Mouse (Mus musculus) neural tube, embryonic 12.5 days (tissue): ENCODE data around the gene Lmf2. TPM values are rescaled to one million over a fixed set of nuclear protein-coding genes. Genes with fewer than 3 reads are reported as not detected.

ENCODE experiments used
- ATAC-seq: fragments of 200-750 bp; cut with Nextera tagmentation; 2 replicates; pipeline ENCODE4 v1.8.0; 2017; ENCODE audit warnings: low read depth, mild to moderate bottlenecking, moderate TSS enrichment, moderate library complexity; ENCODE audit not compliant: low FRiP score
- H3K27ac ChIP-seq: fragments of 300-500 bp; sonication (generic); 2 replicates; pipeline ENCODE4 v1.5.1; 2016
- H3K27me3 ChIP-seq: fragments of 300-500 bp; sonication (generic); replicated peaks from 2 replicates; pipeline ENCODE4 v1.6.1; 2016; ENCODE audit warnings: mild to moderate bottlenecking
- H3K36me3 ChIP-seq: fragments of 300-500 bp; sonication (generic); 2 replicates; pipeline ENCODE4 v1.6.1; 2016; ENCODE audit warnings: mild to moderate bottlenecking
- H3K4me1 ChIP-seq: fragments of 300-500 bp; sonication (generic); 2 replicates; pipeline ENCODE4 v1.6.1; 2016
- H3K4me2 ChIP-seq: fragments of 300-500 bp; sonication (generic); replicated peaks from 2 replicates; pipeline ENCODE4 v1.6.1; 2016; ENCODE audit warnings: mild to moderate bottlenecking
- H3K4me3 ChIP-seq: fragments of 300-500 bp; sonication (generic); 2 replicates; pipeline ENCODE4 v1.5.1; 2016
- H3K9ac ChIP-seq: fragments of 300-500 bp; sonication (generic); 2 replicates; pipeline ENCODE4 v1.6.1; 2016; ENCODE audit warnings: mild to moderate bottlenecking
- H3K9me3 ChIP-seq: fragments of 300-500 bp; sonication (generic); 2 replicates; pipeline ENCODE4 v1.6.1; 2016; ENCODE audit warnings: mild to moderate bottlenecking
- WGBS: fragments of 180-500 bp; shearing (Covaris S2); methylation state at CpG from one replicate; pipeline ENCODE4 v1.1.7; 2016; 5-methylcytosine and 5-hydroxymethylcytosine counted together
- polyA plus RNA-seq: library from polyadenylated mRNA; unstranded; fragments of >200 nt; fragmentation: Nextera tagmentation; extraction: Ambion mirVana; gene quantifications from 2 replicates; pipeline ENCODE4 v1.2.1, GENCODE M21; 2016

Gene Lmf2
- 38.8 and 42.2 TPM in 2 replicates for polyA plus RNA-seq

GRCm38 (mm10) chr15:89355241-89356187 lies at the start of gene Lmf2, which contains the start of gene Ncaph2:
TSS of gene Lmf2 (minus strand) at chr15:89355659.
TSS of gene Ncaph2 (plus strand) at chr15:89355719.
- WGBS = under 1% methylated on average over 64 of the region's 64 CpGs
- peak; percentile 92 for ATAC-seq
- peaks cover 41% of the 10 kb centered on the region for H3K36me3 ChIP-seq

GRCm38 (mm10) chr15:89404831-89405623 lies 49.6 kb upstream of the Lmf2 start:
- no peaks in the 10 kb centered on the region for H3K4me1 ChIP-seq
- H3K27ac ChIP-seq = no peak overlapping the region
- no peak overlapping the region for H3K4me3 ChIP-seq
- H3K4me2 ChIP-seq = no peak overlapping the region
- H3K36me3 ChIP-seq = no peaks in the 10 kb centered on the region
- H3K27me3 ChIP-seq = no peaks in the 10 kb centered on the region
- peaks cover 9% of the 10 kb centered on the region for H3K9me3 ChIP-seq
- no peak for ATAC-seq
- no peak overlapping the region for H3K9ac ChIP-seq
- 85% methylated on average over 10 of the region's 10 CpGs for WGBS

More at GRCm38 (mm10) chr15:89355241-89356187, at the start of gene Lmf2, which contains the start of gene Ncaph2:
- H3K9ac ChIP-seq = peak within 1 kb of the TSS; percentile 80
- no peaks in the 10 kb centered on the region for H3K9me3 ChIP-seq
- H3K4me3 ChIP-seq = peak within 1 kb of the TSS; percentile 78
- H3K4me2 ChIP-seq = peak within 1 kb of the TSS; percentile 79
- peaks cover 19% of the 10 kb centered on the region for H3K4me1 ChIP-seq
- H3K27me3 ChIP-seq = no peaks in the 10 kb centered on the region
- peak within 1 kb of the TSS; percentile 57 for H3K27ac ChIP-seq

- Histone ChIP-seq H3K27ac (no peak overlapping the region), H3K36me3 (no peaks in the 10 kb centered on the region), H3K4me1 (no peaks in the 10 kb centered on the region), H3K27me3 (no peaks in the 10 kb centered on the region), H3K9me3 (no peaks in the 10 kb centered on the region), H3K4me3 (no peak overlapping the region), H3K4me2 (no peak overlapping the region), H3K9ac (no peak overlapping the region)
- WGBS = 82% methylated on average over 1 of the region's 1 CpGs
- ATAC-seq = no peak
These were observed 47.0 kb upstream of the Lmf2 start for GRCm38 (mm10) chr15:89402471-89402870.

GRCm38 (mm10) chr15:89399716-89400115 lies 44.3 kb upstream of the Lmf2 start:
- no peaks in the 10 kb centered on the region for H3K27me3 ChIP-seq
- H3K9ac ChIP-seq = no peak overlapping the region
- no peak overlapping the region for H3K4me2 ChIP-seq
- H3K27ac ChIP-seq = no peak overlapping the region
- no peak for ATAC-seq
- no peaks in the 10 kb centered on the region for H3K36me3 ChIP-seq
- no peaks in the 10 kb centered on the region for H3K4me1 ChIP-seq
- WGBS = 71% methylated on average over 1 of the region's 1 CpGs
- no peaks in the 10 kb centered on the region for H3K9me3 ChIP-seq
- no peak overlapping the region for H3K4me3 ChIP-seq

- H3K9me3 ChIP-seq = no peaks in the 10 kb centered on the region
- ATAC-seq = no peak
- H3K36me3 ChIP-seq = no peaks in the 10 kb centered on the region
- H3K9ac ChIP-seq = no peak overlapping the region
- no peak overlapping the region for H3K27ac ChIP-seq
- no peaks in the 10 kb centered on the region for H3K4me1 ChIP-seq
- WGBS = 79% methylated on average over 2 of the region's 2 CpGs
- no peak overlapping the region for H3K4me3 ChIP-seq
- H3K4me2 ChIP-seq = no peak overlapping the region
- no peaks in the 10 kb centered on the region for H3K27me3 ChIP-seq
These were observed 42.7 kb upstream of the Lmf2 start for GRCm38 (mm10) chr15:89398146-89398545.

- H3K4me2 ChIP-seq = no peak overlapping the region
- no peaks in the 10 kb centered on the region for H3K4me1 ChIP-seq
- H3K4me3 ChIP-seq = no peak overlapping the region
- 92% methylated on average over 4 of the region's 4 CpGs for WGBS
- no peak overlapping the region for H3K9ac ChIP-seq
- H3K36me3 ChIP-seq = no peaks in the 10 kb centered on the region
- no peak overlapping the region for H3K27ac ChIP-seq
- no peaks in the 10 kb centered on the region for H3K27me3 ChIP-seq
- no peaks in the 10 kb centered on the region for H3K9me3 ChIP-seq
- ATAC-seq = no peak
These were observed 41.4 kb upstream of the Lmf2 start for GRCm38 (mm10) chr15:89396883-89397282.

- ATAC-seq = no peak
- Histone ChIP-seq H3K4me3 (no peak overlapping the region), H3K27ac (no peak overlapping the region), H3K4me1 (no peaks in the 10 kb centered on the region), H3K9me3 (no peaks in the 10 kb centered on the region), H3K4me2 (no peak overlapping the region), H3K27me3 (no peaks in the 10 kb centered on the region; the same call in none of the 2 replicates), H3K36me3 (no peaks in the 10 kb centered on the region), H3K9ac (no peak overlapping the region)
- WGBS = 90% methylated on average over 10 of the region's 10 CpGs
These were observed 34.6 kb upstream of the Lmf2 start for GRCm38 (mm10) chr15:89390081-89390480.

- 44% methylated on average over 12 of the region's 12 CpGs for WGBS
- no peaks in the 10 kb centered on the region for H3K36me3 ChIP-seq
- no peak overlapping the region for H3K9ac ChIP-seq
- no peaks in the 10 kb centered on the region; the same call in none of the 2 replicates for H3K27me3 ChIP-seq
- no peak for ATAC-seq
- H3K9me3 ChIP-seq = no peaks in the 10 kb centered on the region
- H3K4me2 ChIP-seq = no peak overlapping the region
- H3K27ac ChIP-seq = no peak overlapping the region
- H3K4me1 ChIP-seq = no peaks in the 10 kb centered on the region
- H3K4me3 ChIP-seq = no peak overlapping the region
These were observed 31.7 kb upstream of the Lmf2 start for GRCm38 (mm10) chr15:89387127-89387526.

- Histone ChIP-seq H3K27ac (no peak within 1 kb of the TSS), H3K27me3 (peaks cover 7% of the 10 kb centered on the region), H3K36me3 (no peaks in the 10 kb centered on the region), H3K4me2 (no peak within 1 kb of the TSS), H3K4me1 (peaks cover under 1% of the 10 kb centered on the region; the same call in 1 of the 2 replicates), H3K4me3 (no peak within 1 kb of the TSS), H3K9me3 (no peaks in the 10 kb centered on the region), H3K9ac (no peak within 1 kb of the TSS)
- no peak for ATAC-seq
- 89% methylated on average over 7 of the region's 7 CpGs for WGBS
These were observed 29.2 kb upstream of the Lmf2 start, which contains the start of gene Klhdc7b for GRCm38 (mm10) chr15:89384617-89385016. TSS of gene Klhdc7b (plus strand) at chr15:89384917.

GRCm38 (mm10) chr15:89379429-89379828 lies 24.0 kb upstream of the Lmf2 start:
- no peak for ATAC-seq
- H3K36me3 ChIP-seq = no peaks in the 10 kb centered on the region
- H3K9ac ChIP-seq = peak overlapping the region; percentile 40; the same call in 1 of the 2 replicates
- no peaks in the 10 kb centered on the region for H3K9me3 ChIP-seq
- H3K4me2 ChIP-seq = peak overlapping the region; percentile 63
- H3K27ac ChIP-seq = no peak overlapping the region
- peaks cover 14% of the 10 kb centered on the region for H3K4me1 ChIP-seq
- H3K4me3 ChIP-seq = peak overlapping the region; percentile 34
- WGBS = 5% methylated on average over 10 of the region's 10 CpGs
- H3K27me3 ChIP-seq = peaks cover 46% of the 10 kb centered on the region

- under 1% methylated on average over 33 of the region's 33 CpGs for WGBS
- H3K4me2 ChIP-seq = peak within 1 kb of the TSS; percentile 63
- peaks cover 46% of the 10 kb centered on the region for H3K27me3 ChIP-seq
- H3K9ac ChIP-seq = peak within 1 kb of the TSS; percentile 40; the same call in 1 of the 2 replicates
- H3K4me1 ChIP-seq = peaks cover 14% of the 10 kb centered on the region
- peak within 1 kb of the TSS; percentile 34 for H3K4me3 ChIP-seq
- no peaks in the 10 kb centered on the region for H3K9me3 ChIP-seq
- H3K36me3 ChIP-seq = no peaks in the 10 kb centered on the region
- no peak within 1 kb of the TSS for H3K27ac ChIP-seq
- no peak for ATAC-seq
These were observed 23.5 kb upstream of the Lmf2 start, which contains the start of gene Odf3b for GRCm38 (mm10) chr15:89378831-89379401. TSS of gene Odf3b (minus strand) at chr15:89379282.
